Mouse (Mus musculus) spleen, adult 2 months (tissue): ENCODE measurements around the gene Grip1.

Experiments used
- CTCF ChIP-seq: fragments of 200-500 bp; IDR thresholded peaks from 2 replicates; pipeline ENCODE4 v1.5.1; 2011; ENCODE audit warnings: mild to moderate bottlenecking, inconsistent platforms; ENCODE audit not compliant: insufficient read depth, insufficient read length, insufficient replicate concordance; ENCODE audit errors: extremely low read depth
- POLR2A ChIP-seq: fragments of 200-500 bp; IDR thresholded peaks from 2 replicates; pipeline ENCODE4 v1.6.1; 2011; ENCODE audit warnings: low read depth, low read length, inconsistent platforms

- no peak for TF ChIP-seq POLR2A
- TF ChIP-seq CTCF = peak; percentile 59; the same call in 1 of the 2 replicates
These were observed 193.1 kb downstream of the Grip1 start for GRCm38 (mm10) chr10:119646500-119647439.
